Mouse (Mus musculus) forebrain, embryonic 10.5 days (tissue): ENCODE data around the gene Wdr24. TPM values are rescaled to one million over a fixed set of nuclear protein-coding genes. Genes with fewer than 3 reads are reported as not detected.

Experiments used
- DNase-seq: peaks from one replicate; pipeline ENCODE4 v3.0.0-alpha.2; 2017; ENCODE audit warnings: low spot score; ENCODE audit errors: extremely low spot score
- H3K27ac ChIP-seq: fragments of 300-500 bp; sonication (generic); 2 replicates; pipeline ENCODE4 v1.5.1; 2016; ENCODE audit warnings: mild to moderate bottlenecking
- H3K27me3 ChIP-seq: fragments of 300-500 bp; sonication (generic); 2 replicates; pipeline ENCODE4 v1.6.1; 2016; ENCODE audit warnings: mild to moderate bottlenecking; ENCODE audit not compliant: poor library complexity, severe bottlenecking
- H3K36me3 ChIP-seq: fragments of 300-500 bp; sonication (generic); replicated peaks from 2 replicates; pipeline ENCODE4 v1.6.1; 2016; ENCODE audit warnings: mild to moderate bottlenecking, moderate library complexity
- H3K4me1 ChIP-seq: fragments of 300-500 bp; sonication (generic); 2 replicates; pipeline ENCODE4 v1.6.1; 2016
- H3K4me3 ChIP-seq: fragments of 300-500 bp; sonication (generic); 2 replicates; pipeline ENCODE4 v1.5.1; 2016; ENCODE audit warnings: mild to moderate bottlenecking, moderate library complexity
- H3K9me3 ChIP-seq: fragments of 300-500 bp; sonication (generic); 2 replicates; pipeline ENCODE4 v1.6.1; 2016; ENCODE audit warnings: mild to moderate bottlenecking, moderate library complexity
- WGBS: fragments of 180-500 bp; shearing (Covaris S2); methylation state at CpG from one replicate; pipeline ENCODE4 v1.1.7; 2016; 5-methylcytosine and 5-hydroxymethylcytosine counted together
- polyA plus RNA-seq: library from polyadenylated mRNA; unstranded; fragments of >200 nt; fragmentation: Nextera tagmentation; extraction: Ambion mirVana; gene quantifications from 2 replicates; pipeline ENCODE4 v1.2.1, GENCODE M21; 2016

Wdr24 gene
- 29.6 and 34.0 TPM in 2 replicates for polyA plus RNA-seq

GRCm38 (mm10) chr17:25823452-25823851 lies at the start of gene Wdr24:
Gene Wdr24, plus strand, starts transcription at chr17:25823627.
- peaks cover 25% of the 10 kb centered on the region for H3K27me3 ChIP-seq
- peak within 1 kb of the TSS; percentile 72 for H3K4me3 ChIP-seq
- H3K36me3 ChIP-seq = peaks cover 31% of the 10 kb centered on the region
- peaks cover 60% of the 10 kb centered on the region for H3K4me1 ChIP-seq
- H3K27ac ChIP-seq = peak within 1 kb of the TSS; percentile 87
- H3K9me3 ChIP-seq = no peaks in the 10 kb centered on the region
- under 1% methylated on average over 18 of the region's 18 CpGs for WGBS
- DNase-seq = peak; percentile 73

GRCm38 (mm10) chr17:25775318-25776062 lies 47.9 kb upstream of the Wdr24 start:
- Histone ChIP-seq H3K36me3 (peaks cover 36% of the 10 kb centered on the region), H3K4me3 (no peak overlapping the region), H3K27me3 (no peaks in the 10 kb centered on the region), H3K27ac (no peak overlapping the region), H3K9me3 (no peaks in the 10 kb centered on the region), H3K4me1 (peaks cover 19% of the 10 kb centered on the region)
- no peak for DNase-seq
- 82% methylated on average over 10 of the region's 10 CpGs for WGBS

GRCm38 (mm10) chr17:25777948-25778347 lies 45.5 kb upstream of the Wdr24 start:
- peaks cover 60% of the 10 kb centered on the region for H3K36me3 ChIP-seq
- no peak overlapping the region for H3K27ac ChIP-seq
- H3K4me1 ChIP-seq = peaks cover 25% of the 10 kb centered on the region
- 95% methylated on average over 5 of the region's 5 CpGs for WGBS
- DNase-seq = no peak
- H3K9me3 ChIP-seq = no peaks in the 10 kb centered on the region
- peak overlapping the region; percentile 2; the same call in 1 of the 2 replicates for H3K4me3 ChIP-seq
- H3K27me3 ChIP-seq = no peaks in the 10 kb centered on the region

- DNase-seq = no peak
- Histone ChIP-seq H3K36me3 (peaks cover 70% of the 10 kb centered on the region), H3K4me1 (peaks cover 41% of the 10 kb centered on the region), H3K4me3 (no peak overlapping the region), H3K9me3 (no peaks in the 10 kb centered on the region), H3K27me3 (no peaks in the 10 kb centered on the region), H3K27ac (no peak overlapping the region)
- WGBS = 81% methylated on average over 6 of the region's 6 CpGs
These were observed 42.1 kb upstream of the Wdr24 start for GRCm38 (mm10) chr17:25781339-25781738.

- Histone ChIP-seq H3K9me3 (no peaks in the 10 kb centered on the region), H3K4me3 (peak overlapping the region; percentile 60; the same call in 1 of the 2 replicates), H3K36me3 (peaks cover 75% of the 10 kb centered on the region), H3K27me3 (no peaks in the 10 kb centered on the region), H3K27ac (0 out of 2 replicates have a peak overlapping the region, but pooled peaks have one; percentile 11), H3K4me1 (peaks cover 41% of the 10 kb centered on the region)
- 89% methylated on average over 7 of the region's 7 CpGs for WGBS
- DNase-seq = no peak
These were observed 40.3 kb upstream of the Wdr24 start for GRCm38 (mm10) chr17:25783086-25783485.

GRCm38 (mm10) chr17:25783861-25784574 lies 39.4 kb upstream of the Wdr24 start:
- peak overlapping the region; percentile 92 for H3K27ac ChIP-seq
- H3K4me3 ChIP-seq = peak overlapping the region; percentile 60
- DNase-seq = no peak
- no peaks in the 10 kb centered on the region for H3K9me3 ChIP-seq
- 86% methylated on average over 15 of the region's 15 CpGs for WGBS
- H3K36me3 ChIP-seq = peaks cover 75% of the 10 kb centered on the region
- H3K4me1 ChIP-seq = peaks cover 38% of the 10 kb centered on the region
- H3K27me3 ChIP-seq = no peaks in the 10 kb centered on the region

GRCm38 (mm10) chr17:25785281-25785745 lies 38.1 kb upstream of the Wdr24 start, which contains the start of gene Haghl:
Gene Haghl, minus strand, starts transcription at chr17:25785673.
- Histone ChIP-seq H3K27me3 (no peaks in the 10 kb centered on the region), H3K4me1 (peaks cover 38% of the 10 kb centered on the region), H3K36me3 (peaks cover 76% of the 10 kb centered on the region), H3K27ac (peak within 1 kb of the TSS; percentile 92), H3K4me3 (peak within 1 kb of the TSS; percentile 60), H3K9me3 (no peaks in the 10 kb centered on the region)
- WGBS = under 1% methylated on average over 23 of the region's 23 CpGs
- peak; percentile 98 for DNase-seq

- no peak for DNase-seq
These were observed 37.1 kb upstream of the Wdr24 start, which contains the start of gene Ccdc78 for GRCm38 (mm10) chr17:25786280-25786679. Gene Ccdc78, plus strand, starts transcription at chr17:25786580.

GRCm38 (mm10) chr17:25786781-25787504 lies 36.5 kb upstream of the Wdr24 start:
- DNase-seq = no peak
- Histone ChIP-seq H3K27me3 (no peaks in the 10 kb centered on the region), H3K4me1 (peaks cover 54% of the 10 kb centered on the region), H3K4me3 (0 out of 2 replicates have a peak overlapping the region, but pooled peaks have one; percentile 5), H3K36me3 (peaks cover 65% of the 10 kb centered on the region), H3K9me3 (no peaks in the 10 kb centered on the region), H3K27ac (no peak overlapping the region)
- 93% methylated on average over 9 of the region's 9 CpGs for WGBS

More at GRCm38 (mm10) chr17:25786280-25786679, 37.1 kb upstream of the Wdr24 start, which contains the start of gene Ccdc78:
- WGBS = 84% methylated on average over 3 of the region's 3 CpGs
- no peaks in the 10 kb centered on the region for H3K27me3 ChIP-seq
- peaks cover 72% of the 10 kb centered on the region for H3K36me3 ChIP-seq
- H3K9me3 ChIP-seq = no peaks in the 10 kb centered on the region
- peak within 1 kb of the TSS; percentile 92 for H3K27ac ChIP-seq
- peak within 1 kb of the TSS; percentile 60 for H3K4me3 ChIP-seq
- peaks cover 48% of the 10 kb centered on the region for H3K4me1 ChIP-seq

GRCm38 (mm10) chr17:25791320-25791842 lies 32.0 kb upstream of the Wdr24 start:
- H3K27me3 ChIP-seq = no peaks in the 10 kb centered on the region
- WGBS = 29% methylated on average over 19 of the region's 19 CpGs
- peaks cover 61% of the 10 kb centered on the region for H3K4me1 ChIP-seq
- H3K9me3 ChIP-seq = no peaks in the 10 kb centered on the region
- peak overlapping the region; percentile 93 for H3K27ac ChIP-seq
- DNase-seq = no peak
- peaks cover 67% of the 10 kb centered on the region for H3K36me3 ChIP-seq
- peak overlapping the region; percentile 78 for H3K4me3 ChIP-seq

- Histone ChIP-seq H3K4me3 (peak overlapping the region; percentile 78), H3K36me3 (peaks cover 63% of the 10 kb centered on the region), H3K9me3 (no peaks in the 10 kb centered on the region), H3K27me3 (no peaks in the 10 kb centered on the region), H3K4me1 (peaks cover 64% of the 10 kb centered on the region), H3K27ac (peak overlapping the region; percentile 93)
- peak; percentile 83 for DNase-seq
- under 1% methylated on average over 45 of the region's 45 CpGs for WGBS
These were observed 31.4 kb upstream of the Wdr24 start for GRCm38 (mm10) chr17:25791843-25792527.
